Mouse (Mus musculus) kidney, postnatal 36 days (tissue): ENCODE measurements around the gene Olfr669.
"Not testable (repeated sequence)": the region's sequence is repeated elsewhere in the genome, so short reads cannot be mapped to it uniquely, and the experiment has no call there.

ENCODE experiments used
- DNase-seq, 2 experiments: peaks; one replicate each; pipeline ENCODE4 v3.0.0; 2021 to 2022; ENCODE audit warnings: mixed read lengths in 2 of 2

Gene Olfr669

DNA sequence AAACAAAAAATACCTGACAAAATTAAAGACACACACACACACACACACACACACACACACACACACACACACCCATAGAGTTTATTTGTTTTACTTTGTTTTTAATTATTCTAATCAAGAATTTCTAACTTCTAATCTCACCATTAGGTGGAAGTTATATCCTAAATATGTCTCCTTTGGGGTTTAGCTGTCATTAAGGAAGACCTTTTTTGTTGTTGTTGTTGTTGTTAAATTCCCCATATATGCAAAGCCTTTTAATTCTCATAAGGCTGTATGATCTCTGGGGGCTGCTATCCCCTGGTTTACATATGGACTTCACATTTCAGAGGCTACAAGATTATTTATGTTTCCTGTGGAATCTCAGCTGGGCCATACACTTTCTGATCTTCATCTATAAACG lies at the start of gene Olfr669:
Olfr669 (plus strand) TSS at position 301 of the 400 bp plus-strand sequence.
- DNase-seq: no peak

DNA sequence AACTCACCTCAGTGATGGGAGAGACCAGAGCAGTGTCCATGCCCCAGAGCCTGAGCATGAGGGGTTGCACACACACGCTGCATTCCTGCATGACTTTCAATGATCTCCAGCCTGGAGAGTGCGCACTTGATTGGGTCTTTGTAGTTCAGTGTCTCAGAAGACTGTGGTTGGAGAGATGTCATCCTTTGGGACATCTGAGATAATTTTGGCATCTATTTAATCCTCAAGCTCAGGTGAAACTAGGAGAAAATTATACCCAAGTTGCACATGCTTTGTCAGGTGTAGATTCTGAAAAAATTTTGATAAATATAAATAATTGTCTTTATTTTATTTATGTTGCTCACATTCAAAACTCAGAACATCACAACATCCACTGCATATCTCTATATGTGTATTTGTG lies 38.2 kb upstream of the Olfr669 start, which contains the start of gene Olfr666:
Olfr666 (minus strand) TSS at position 101 of the 400 bp plus-strand sequence.
- DNase-seq: no peak

DNA sequence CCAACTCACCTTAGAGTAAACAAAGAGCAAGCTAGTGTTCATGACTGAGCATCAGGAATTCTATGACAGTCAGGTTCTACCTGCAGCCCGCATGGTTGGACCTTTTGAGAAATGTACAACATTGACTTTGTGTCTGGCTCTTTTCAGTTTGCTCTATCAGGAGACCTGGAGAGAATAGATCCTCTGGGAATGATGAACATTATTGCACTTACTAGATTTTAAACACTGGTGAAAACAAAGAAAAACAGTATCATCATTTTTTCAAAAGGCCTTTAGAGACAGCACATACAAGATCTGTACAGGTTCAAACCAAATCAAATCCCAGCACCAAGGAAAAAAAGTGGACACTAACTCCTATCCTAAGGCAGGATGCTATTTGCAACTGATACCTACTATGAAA lies 12.7 kb upstream of the Olfr669 start, which contains the start of gene Olfr667:
Olfr667 (minus strand) TSS at position 101 of the 400 bp plus-strand sequence.
- no peak for DNase-seq

DNA sequence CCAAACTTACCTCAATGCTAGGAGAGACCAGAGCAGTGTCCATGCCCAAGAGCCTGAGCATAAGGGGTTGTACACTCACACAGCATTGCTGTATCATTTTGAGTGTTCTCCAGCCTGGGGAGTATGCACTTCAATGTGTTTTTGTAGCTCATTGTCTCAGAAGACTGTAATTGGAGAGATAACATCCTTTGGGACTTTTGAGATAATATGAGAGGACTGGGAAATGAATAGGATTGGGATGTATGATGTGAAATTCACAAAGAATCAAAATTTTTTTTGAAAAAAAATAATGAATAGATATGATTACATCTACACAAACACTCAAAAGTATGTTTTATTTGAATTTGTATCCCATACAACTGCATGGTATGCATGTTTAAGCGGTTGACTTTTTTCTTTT lies 6.1 kb upstream of the Olfr669 start, which contains the start of gene Olfr668:
Olfr668 (minus strand) TSS at position 101 of the 400 bp plus-strand sequence.
- no peak for DNase-seq

DNA sequence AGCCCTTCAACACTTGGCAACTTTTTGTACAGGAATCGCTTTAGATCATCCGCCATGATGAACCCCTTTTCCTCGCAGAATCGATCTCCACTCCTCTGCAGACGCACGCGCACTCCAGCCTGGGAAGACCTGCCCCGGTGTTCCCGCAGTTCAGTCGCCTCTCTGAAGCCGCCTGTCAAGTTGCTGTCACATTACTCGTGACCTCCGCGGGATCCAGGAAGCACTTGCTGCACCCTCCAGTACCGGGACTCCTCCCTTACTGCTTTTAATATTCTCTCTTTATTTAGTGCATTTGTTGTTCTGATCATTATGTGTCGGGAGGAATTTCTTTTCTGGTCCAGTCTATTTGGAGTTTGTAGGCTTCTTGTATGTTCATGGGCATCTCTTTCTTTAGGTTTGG lies 16.2 kb downstream of the Olfr669 start:
- not testable (repeated sequence) for DNase-seq

DNA sequence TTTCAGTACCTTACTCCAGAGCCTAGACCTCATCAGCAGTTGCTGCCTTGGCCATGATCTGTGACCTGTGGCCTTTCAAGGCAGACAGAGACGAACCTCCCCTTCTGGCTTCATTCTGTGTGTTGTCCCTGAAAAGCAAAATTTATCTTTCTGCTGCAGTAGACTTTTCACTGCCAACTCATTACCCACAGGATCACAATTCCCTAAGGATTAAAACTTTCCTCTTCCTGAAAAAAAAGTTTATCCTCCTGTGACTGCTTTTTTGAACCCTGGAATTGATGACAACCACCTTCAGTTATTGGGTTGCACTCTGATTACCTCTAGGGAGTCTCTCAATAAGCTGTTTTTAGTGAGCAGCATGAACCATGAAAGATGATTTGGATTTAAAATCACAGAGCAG lies 28.5 kb downstream of the Olfr669 start, which contains the start of gene Olfr670:
Olfr670 (minus strand) TSS at position 101 of the 400 bp plus-strand sequence.
- DNase-seq: no peak

DNA sequence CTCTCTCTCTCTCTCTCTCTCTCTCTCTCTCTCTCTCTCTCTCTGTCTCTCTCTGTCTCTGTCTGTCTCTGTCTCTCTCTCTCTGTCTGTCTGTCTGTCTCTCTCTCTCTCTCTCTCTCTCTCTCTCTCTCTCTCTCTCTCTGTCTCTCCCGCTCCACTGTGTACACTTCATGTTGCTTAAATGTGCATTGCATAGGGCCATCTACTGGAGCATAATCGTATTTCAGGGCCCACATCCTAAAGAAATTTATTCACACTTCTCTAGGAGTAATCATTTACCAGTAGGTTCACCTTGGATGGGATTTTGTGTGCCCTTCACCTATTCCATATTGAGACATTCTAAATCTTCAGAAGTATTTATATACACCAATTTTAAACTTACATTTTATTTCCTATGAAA lies 38.5 kb downstream of the Olfr669 start:
- not testable (repeated sequence) for DNase-seq

DNA sequence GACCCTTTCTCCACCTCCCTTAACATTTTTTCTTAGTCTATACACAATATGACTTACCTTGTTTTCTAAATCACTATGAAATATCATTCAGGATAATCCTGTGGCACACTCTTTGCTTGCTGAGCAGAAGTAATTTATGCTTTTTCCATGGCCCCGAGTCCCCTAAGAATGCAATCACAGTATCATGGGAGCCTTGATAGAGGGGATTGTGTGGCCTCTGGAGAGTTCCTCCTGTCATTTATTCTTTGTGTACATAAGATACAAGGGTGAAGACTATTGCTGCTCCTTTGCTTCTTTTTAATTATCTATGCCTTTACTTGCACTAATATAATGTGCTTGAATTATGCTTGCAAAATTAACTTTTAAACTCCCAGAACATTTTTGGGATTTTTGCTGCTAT lies 45.0 kb downstream of the Olfr669 start, which contains the start of gene Olfr671:
Olfr671 (minus strand) TSS at position 101 of the 400 bp plus-strand sequence.
- no peak for DNase-seq
